Mouse (Mus musculus) C2C12 (cell line): ENCODE results near the gene Brinp2.
A peak's percentile ranks its signal among the peaks of the same experiment; 100 is the strongest.

Experiments used
- CTCF ChIP-seq: IDR thresholded peaks from one replicate; pipeline ENCODE4 v1.5.1; 2011; ENCODE audit not compliant: control insufficient read depth, insufficient read depth, insufficient read length
- FOSL1 ChIP-seq: IDR thresholded peaks from one replicate; pipeline ENCODE4 v1.8.0; 2011; ENCODE audit warnings: mild to moderate bottlenecking, low read length; ENCODE audit not compliant: poor library complexity, insufficient read depth, severe bottlenecking
- MAX ChIP-seq: IDR thresholded peaks from one replicate; pipeline ENCODE4 v1.6.1; 2011; ENCODE audit warnings: mild to moderate bottlenecking, control low read depth
- MYOD1 ChIP-seq: IDR thresholded peaks from one replicate; pipeline ENCODE4 v1.6.1; 2011; ENCODE audit warnings: low read depth; ENCODE audit not compliant: control insufficient read depth, insufficient read length
- USF1 ChIP-seq: IDR thresholded peaks from one replicate; pipeline ENCODE4 v1.6.1; 2011; ENCODE audit warnings: low read depth, mild to moderate bottlenecking, control low read depth, moderate library complexity

DNA sequence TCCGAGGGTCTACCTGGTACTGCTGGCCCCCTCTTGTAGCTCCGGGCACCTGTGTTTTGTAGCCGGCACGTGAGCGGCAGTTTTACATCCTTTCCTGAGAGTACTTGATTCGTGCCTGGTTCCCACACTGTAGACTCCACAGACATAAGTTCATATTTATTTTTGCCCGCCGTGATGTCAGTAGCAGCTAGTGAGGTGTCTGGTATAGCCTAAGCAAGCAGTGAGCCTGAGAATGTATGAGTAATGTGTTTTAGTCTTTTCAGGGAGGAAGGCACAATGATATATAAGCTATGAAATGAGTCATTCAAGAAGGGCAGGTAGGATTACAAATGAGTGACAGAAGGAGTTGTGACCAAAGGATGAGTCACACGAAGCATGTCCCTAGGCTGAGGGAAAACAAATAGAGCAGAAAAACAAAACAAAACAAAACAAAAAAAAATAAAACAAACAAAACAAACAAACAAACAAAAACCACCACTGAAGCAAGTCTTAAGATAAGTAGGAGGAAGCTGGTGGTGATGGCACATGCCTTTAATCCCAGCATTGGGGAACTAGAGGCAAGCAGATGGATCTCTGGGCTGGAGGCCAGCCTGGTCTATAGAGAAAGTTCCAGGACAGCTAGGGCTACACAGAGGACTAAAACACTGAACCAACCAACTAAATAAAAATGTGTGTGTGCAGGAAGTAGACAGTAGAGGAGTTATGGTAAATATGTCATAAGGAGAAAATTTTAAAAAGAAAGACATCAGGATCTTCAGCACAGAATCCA, 100.0 kb downstream of the Brinp2 start:
- TF ChIP-seq CTCF (no peak), MYOD1 (no peak), FOSL1 (peak; percentile 71), USF1 (no peak), MAX (peak; percentile 57)
